Mouse (Mus musculus): Measurements from ENCODE around the gene Chid1. TPM values are rescaled to one million over a fixed set of nuclear protein-coding genes. Genes with fewer than 3 reads are reported as not detected.

Chid1 gene
- polyA plus RNA-seq (2012; ENCODE audit: insufficient read depth, insufficient read length, low replicate concordance, missing spikeins), result not detected in 2 replicates

- TF ChIP-seq POLR2A (IDR thresholded peaks at IDR 0.05; ENCODE audit: insufficient read depth, low read depth, low read length) (peak; percentile 76), CTCF (IDR thresholded peaks at IDR 0.05; ENCODE audit: insufficient read depth, low read depth, low read length) (no peak)
Observed at GRCm38 (mm10) chr7:141539556-141540311, at the start of gene Chid1. TSS of gene Chid1 (minus strand) at chr7:141539857.

GRCm38 (mm10) chr7:141588890-141589289 lies 49.2 kb upstream of the Chid1 start:
- Histone ChIP-seq H3K4me1 (ENCODE audit: control insufficient read depth, insufficient read depth, low read length) (peaks cover 4% of the 10 kb centered on the region; the same call in 1 of the 2 replicates), H3K27ac (ENCODE audit: insufficient read depth, low read depth, low read length) (no peak overlapping the region), H3K4me3 (ENCODE audit: insufficient read depth, low read depth, low read length) (no peak overlapping the region)
- TF ChIP-seq POLR2A (IDR thresholded peaks at IDR 0.05; ENCODE audit: insufficient read depth, low read depth, low read length) (no peak), CTCF (IDR thresholded peaks at IDR 0.05; ENCODE audit: insufficient read depth, low read depth, low read length) (no peak)
- 80% methylated on average over 6 of the region's 6 CpGs for WGBS

More at GRCm38 (mm10) chr7:141539556-141540311, at the start of gene Chid1:
- Histone ChIP-seq H3K4me1 (ENCODE audit: control insufficient read depth, insufficient read depth, low read length) (peaks cover 5% of the 10 kb centered on the region), H3K27ac (ENCODE audit: insufficient read depth, low read depth, low read length) (peak within 1 kb of the TSS; percentile 32), H3K4me3 (ENCODE audit: insufficient read depth, low read depth, low read length) (peak within 1 kb of the TSS; percentile 72)
- WGBS, result 1% methylated on average over 46 of the region's 46 CpGs

- no peak overlapping the region for H3K4me3 ChIP-seq (ENCODE audit: insufficient read depth, low read depth, low read length)
- WGBS, result 93% methylated on average over 1 of the region's 1 CpGs
- H3K27ac ChIP-seq (ENCODE audit: insufficient read depth, low read depth, low read length), result no peak overlapping the region
- TF ChIP-seq CTCF (IDR thresholded peaks at IDR 0.05; ENCODE audit: insufficient read depth, low read depth, low read length) (no peak), POLR2A (IDR thresholded peaks at IDR 0.05; ENCODE audit: insufficient read depth, low read depth, low read length) (no peak)
- H3K4me1 ChIP-seq (ENCODE audit: control insufficient read depth, insufficient read depth, low read length), result peaks cover 7% of the 10 kb centered on the region; the same call in 1 of the 2 replicates
Observed at GRCm38 (mm10) chr7:141585881-141586280, 46.2 kb upstream of the Chid1 start.

GRCm38 (mm10) chr7:141585288-141585687 lies 45.6 kb upstream of the Chid1 start:
- H3K27ac ChIP-seq (ENCODE audit: insufficient read depth, low read depth, low read length), result no peak overlapping the region
- H3K4me3 ChIP-seq (ENCODE audit: insufficient read depth, low read depth, low read length), result no peak overlapping the region
- 87% methylated on average over 4 of the region's 4 CpGs for whole genome bisulfite sequencing
- TF ChIP-seq POLR2A (IDR thresholded peaks at IDR 0.05; ENCODE audit: insufficient read depth, low read depth, low read length) (no peak), CTCF (IDR thresholded peaks at IDR 0.05; ENCODE audit: insufficient read depth, low read depth, low read length) (no peak)
- peaks cover 7% of the 10 kb centered on the region; the same call in 1 of the 2 replicates for H3K4me1 ChIP-seq (ENCODE audit: control insufficient read depth, insufficient read depth, low read length)

GRCm38 (mm10) chr7:141584048-141584841 lies 44.6 kb upstream of the Chid1 start:
- Histone ChIP-seq H3K4me1 (ENCODE audit: control insufficient read depth, insufficient read depth, low read length) (peaks cover 7% of the 10 kb centered on the region; the same call in 1 of the 2 replicates), H3K4me3 (ENCODE audit: insufficient read depth, low read depth, low read length) (no peak overlapping the region), H3K27ac (ENCODE audit: insufficient read depth, low read depth, low read length) (no peak overlapping the region)
- WGBS, result 83% methylated on average over 5 of the region's 5 CpGs
- TF ChIP-seq CTCF (IDR thresholded peaks at IDR 0.05; ENCODE audit: insufficient read depth, low read depth, low read length), result no peak
- TF ChIP-seq POLR2A (IDR thresholded peaks at IDR 0.05; ENCODE audit: insufficient read depth, low read depth, low read length), result no peak

GRCm38 (mm10) chr7:141581323-141581722 lies 41.7 kb upstream of the Chid1 start:
- TF ChIP-seq POLR2A (IDR thresholded peaks at IDR 0.05; ENCODE audit: insufficient read depth, low read depth, low read length) (no peak), CTCF (IDR thresholded peaks at IDR 0.05; ENCODE audit: insufficient read depth, low read depth, low read length) (no peak)
- 81% methylated on average over 7 of the region's 7 CpGs for WGBS

GRCm38 (mm10) chr7:141578943-141579342 lies 39.3 kb upstream of the Chid1 start:
- no peak for TF ChIP-seq POLR2A (IDR thresholded peaks at IDR 0.05; ENCODE audit: insufficient read depth, low read depth, low read length)
- WGBS, result 96% methylated on average over 2 of the region's 2 CpGs
- Histone ChIP-seq H3K27ac (ENCODE audit: insufficient read depth, low read depth, low read length) (no peak overlapping the region), H3K4me1 (ENCODE audit: control insufficient read depth, insufficient read depth, low read length) (peaks cover 9% of the 10 kb centered on the region), H3K4me3 (ENCODE audit: insufficient read depth, low read depth, low read length) (no peak overlapping the region)

More at GRCm38 (mm10) chr7:141581323-141581722, 41.7 kb upstream of the Chid1 start:
- H3K4me3 ChIP-seq (ENCODE audit: insufficient read depth, low read depth, low read length), result no peak overlapping the region
- no peak overlapping the region for H3K27ac ChIP-seq (ENCODE audit: insufficient read depth, low read depth, low read length)
- H3K4me1 ChIP-seq (ENCODE audit: control insufficient read depth, insufficient read depth, low read length), result peaks cover 6% of the 10 kb centered on the region

- peaks cover 12% of the 10 kb centered on the region for H3K4me1 ChIP-seq (ENCODE audit: control insufficient read depth, insufficient read depth, low read length)
- no peak for TF ChIP-seq CTCF (IDR thresholded peaks at IDR 0.05; ENCODE audit: insufficient read depth, low read depth, low read length)
- TF ChIP-seq POLR2A (IDR thresholded peaks at IDR 0.05; ENCODE audit: insufficient read depth, low read depth, low read length), result no peak
- WGBS, result 100% methylated on average over 1 of the region's 1 CpGs
- no peak overlapping the region for H3K27ac ChIP-seq (ENCODE audit: insufficient read depth, low read depth, low read length)
- H3K4me3 ChIP-seq (ENCODE audit: insufficient read depth, low read depth, low read length), result no peak overlapping the region
Observed at GRCm38 (mm10) chr7:141578511-141578910, 38.9 kb upstream of the Chid1 start.

GRCm38 (mm10) chr7:141577801-141578200 lies 38.1 kb upstream of the Chid1 start:
- TF ChIP-seq POLR2A (IDR thresholded peaks at IDR 0.05; ENCODE audit: insufficient read depth, low read depth, low read length) (no peak), CTCF (IDR thresholded peaks at IDR 0.05; ENCODE audit: insufficient read depth, low read depth, low read length) (no peak)
- WGBS, result 84% methylated on average over 3 of the region's 3 CpGs
- Histone ChIP-seq H3K4me3 (ENCODE audit: insufficient read depth, low read depth, low read length) (no peak overlapping the region), H3K4me1 (ENCODE audit: control insufficient read depth, insufficient read depth, low read length) (peaks cover 14% of the 10 kb centered on the region), H3K27ac (ENCODE audit: insufficient read depth, low read depth, low read length) (no peak overlapping the region)
